Mouse (Mus musculus) intestine, embryonic 14.5 days (tissue): ENCODE results near the gene Tox3. TPM values are rescaled to one million over a fixed set of nuclear protein-coding genes. Genes with fewer than 3 reads are reported as not detected.
A peak's percentile ranks its signal among the peaks of the same experiment; 100 is the strongest.

Experiments
- ATAC-seq: fragments of 200-750 bp; cut with Nextera tagmentation; replicated peaks from 2 replicates; pipeline ENCODE4 v1.8.0; 2017; ENCODE audit warnings: low read depth, moderate number of reproducible peaks, moderate TSS enrichment, moderate library complexity; ENCODE audit not compliant: low FRiP score, low TSS enrichment
- DNase-seq: peaks from one replicate; pipeline ENCODE4 v3.0.0-alpha.2; 2018; ENCODE audit warnings: low spot score
- H3K27ac ChIP-seq: fragments of 300-500 bp; sonication (generic); 2 replicates; pipeline ENCODE4 v1.5.1; 2014; ENCODE audit warnings: low read depth, mild to moderate bottlenecking, control low read depth
- H3K27me3 ChIP-seq: fragments of 300-500 bp; sonication (generic); replicated peaks from 2 replicates; pipeline ENCODE4 v1.6.1; 2014; ENCODE audit warnings: low read length, control low read depth; ENCODE audit not compliant: control insufficient read depth, insufficient read depth
- H3K36me3 ChIP-seq: fragments of 300-500 bp; sonication (generic); 2 replicates; pipeline ENCODE4 v1.6.1; 2014; ENCODE audit warnings: low read length, control low read depth; ENCODE audit not compliant: control insufficient read depth, insufficient read depth
- H3K4me1 ChIP-seq: fragments of 300-500 bp; sonication (generic); replicated peaks from 2 replicates; pipeline ENCODE4 v1.6.1; 2014; ENCODE audit warnings: low read length, control low read depth, mixed read lengths; ENCODE audit not compliant: control insufficient read depth, insufficient read depth
- H3K4me2 ChIP-seq: fragments of 300-500 bp; sonication (generic); 2 replicates; pipeline ENCODE4 v1.6.1; 2014; ENCODE audit warnings: low read length
- H3K4me3 ChIP-seq: fragments of 300-500 bp; sonication (generic); 2 replicates; pipeline ENCODE4 v1.5.1; 2014; ENCODE audit warnings: low read depth, low read length, control low read depth, mixed read lengths
- H3K9ac ChIP-seq: fragments of 300-500 bp; sonication (generic); 2 replicates; pipeline ENCODE4 v1.6.1; 2014; ENCODE audit warnings: mild to moderate bottlenecking, low read length
- H3K9me3 ChIP-seq: fragments of 300-500 bp; sonication (generic); 2 replicates; pipeline ENCODE4 v1.6.1; 2016; ENCODE audit warnings: low read length, control low read depth; ENCODE audit not compliant: control insufficient read depth
- WGBS: fragments of 180-500 bp; shearing (Covaris S2); extraction: QIAGEN DNeasy Blood & Tissue Kit; methylation state at CpG from one replicate; pipeline ENCODE4 v1.1.7; 2014; 5-methylcytosine and 5-hydroxymethylcytosine counted together
- polyA plus RNA-seq: library from polyadenylated mRNA; unstranded; fragments of >200 nt; fragmentation: Nextera tagmentation; extraction: Ambion mirVana; gene quantifications from 2 replicates; pipeline ENCODE4 v1.2.1, GENCODE M21; 2014

The Tox3 gene
- 6.1 and 8.5 TPM in 2 replicates for polyA plus RNA-seq

DNA sequence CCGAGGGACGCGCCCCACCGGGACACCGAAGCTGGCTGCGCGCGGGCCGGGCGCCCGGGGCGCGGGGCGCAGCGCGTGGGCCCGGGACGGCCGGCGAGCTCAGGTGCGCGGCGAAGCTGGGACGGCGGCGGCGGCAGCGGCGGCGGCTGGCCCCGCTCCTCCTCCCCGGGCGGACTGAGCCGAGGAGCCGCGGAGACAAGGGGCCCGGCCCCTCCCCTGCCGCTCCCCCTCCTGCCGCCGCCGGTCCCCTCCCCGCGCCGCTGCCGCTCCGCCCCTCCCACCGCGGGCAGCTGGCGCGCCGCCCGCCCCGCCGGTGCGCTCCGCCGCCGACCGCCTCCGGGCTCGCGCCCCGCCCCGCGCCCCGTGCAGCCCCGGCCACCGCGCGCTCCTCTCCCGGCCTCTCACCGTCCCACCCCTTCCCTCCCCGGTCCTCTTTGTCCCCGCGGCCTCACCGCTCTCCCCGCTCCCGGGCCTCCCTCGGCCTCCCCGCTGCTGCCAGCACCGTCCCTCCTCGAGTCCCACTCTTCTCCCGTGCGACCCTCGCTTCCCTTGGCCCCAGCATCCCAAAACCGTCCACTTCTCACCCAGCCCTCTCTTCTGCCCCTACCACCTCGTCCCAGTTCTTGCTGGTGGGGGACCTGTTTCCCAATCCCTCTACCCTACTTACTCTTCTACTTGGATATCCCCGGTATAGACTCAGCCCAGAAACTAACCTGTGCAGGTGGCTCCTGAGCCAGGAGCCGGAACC lies at the start of gene Tox3:
Gene Tox3 (minus strand): TSS at position 166 of the 748 bp plus-strand sequence.
- peaks cover 25% of the 10 kb centered on the region for H3K4me1 ChIP-seq
- no peaks in the 10 kb centered on the region for H3K36me3 ChIP-seq
- no peaks in the 10 kb centered on the region for H3K9me3 ChIP-seq
- WGBS: 2% methylated on average over 37 of the region's 89 CpGs
- peak within 1 kb of the TSS; percentile 64 for H3K27ac ChIP-seq
- DNase-seq (peak; percentile 78), ATAC-seq (peak; percentile 65)
- peak within 1 kb of the TSS; percentile 65 for H3K4me3 ChIP-seq
- peak within 1 kb of the TSS; percentile 73 for H3K4me2 ChIP-seq
- no peaks in the 10 kb centered on the region for H3K27me3 ChIP-seq
- peak within 1 kb of the TSS; percentile 83 for H3K9ac ChIP-seq

DNA sequence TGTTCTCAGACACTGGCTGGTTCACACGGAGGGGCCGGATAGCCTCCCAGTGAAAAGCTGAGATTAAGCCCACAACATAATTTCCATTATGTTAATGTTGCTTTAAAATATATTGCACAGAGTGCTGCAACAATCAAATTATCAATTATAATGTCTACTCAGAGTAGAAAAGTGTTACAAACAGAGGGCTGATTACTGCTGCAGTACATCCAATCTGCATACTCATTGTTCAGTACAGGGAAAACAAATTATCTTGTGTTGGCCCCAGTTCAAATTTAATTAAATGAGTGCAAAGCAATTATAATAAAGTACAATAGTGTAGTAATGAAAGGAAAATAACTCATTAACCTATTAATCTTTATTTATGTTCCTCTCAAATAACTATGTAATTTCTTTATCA lies 44.5 kb upstream of the Tox3 start:
- no peak for ATAC-seq

DNA sequence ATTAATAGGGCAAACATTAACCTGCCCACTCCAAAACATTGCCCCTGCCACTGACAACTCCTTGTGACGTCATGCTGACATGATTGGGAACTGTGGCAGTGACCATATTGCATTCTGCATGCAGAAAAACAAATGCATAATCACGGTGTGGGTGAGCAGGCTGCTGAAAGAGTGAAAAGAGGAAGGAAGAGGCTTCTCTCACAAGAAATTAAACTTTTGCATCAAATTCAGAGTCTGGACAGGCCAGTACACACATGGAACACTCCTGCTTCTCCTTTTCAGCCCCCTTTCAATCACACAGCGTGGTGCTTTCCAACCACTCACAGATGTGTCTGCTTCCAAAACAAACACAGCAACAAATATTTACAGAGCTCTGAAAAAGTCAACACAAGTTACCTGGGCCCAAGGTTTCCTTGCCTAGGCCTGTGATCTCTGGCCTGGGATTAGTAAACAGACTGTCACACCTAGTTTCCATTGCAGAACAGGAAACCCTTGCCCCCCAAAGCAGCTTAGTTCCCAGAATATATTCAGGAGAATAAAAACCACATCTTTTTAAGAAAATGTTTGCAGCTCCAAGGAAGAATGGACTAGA lies 43.4 kb upstream of the Tox3 start:
- H3K4me3 ChIP-seq: no peak overlapping the region
- no peak for DNase-seq
- 68% methylated on average over 3 of the region's 3 CpGs for WGBS
- H3K4me2 ChIP-seq: no peak overlapping the region
- ATAC-seq: no peak
- no peaks in the 10 kb centered on the region for H3K27me3 ChIP-seq
- no peak overlapping the region for H3K9ac ChIP-seq
- no peaks in the 10 kb centered on the region for H3K9me3 ChIP-seq
- H3K27ac ChIP-seq: no peak overlapping the region
- H3K36me3 ChIP-seq: no peaks in the 10 kb centered on the region
- H3K4me1 ChIP-seq: no peaks in the 10 kb centered on the region

More for the DNA sequence above, 44.5 kb upstream of the Tox3 start:
- 89% methylated on average over 2 of the region's 2 CpGs for WGBS
- Histone ChIP-seq H3K4me2 (no peak overlapping the region), H3K9ac (no peak overlapping the region), H3K4me3 (no peak overlapping the region), H3K4me1 (no peaks in the 10 kb centered on the region), H3K27ac (no peak overlapping the region), H3K27me3 (no peaks in the 10 kb centered on the region), H3K9me3 (no peaks in the 10 kb centered on the region), H3K36me3 (no peaks in the 10 kb centered on the region)
- DNase-seq: no peak

DNA sequence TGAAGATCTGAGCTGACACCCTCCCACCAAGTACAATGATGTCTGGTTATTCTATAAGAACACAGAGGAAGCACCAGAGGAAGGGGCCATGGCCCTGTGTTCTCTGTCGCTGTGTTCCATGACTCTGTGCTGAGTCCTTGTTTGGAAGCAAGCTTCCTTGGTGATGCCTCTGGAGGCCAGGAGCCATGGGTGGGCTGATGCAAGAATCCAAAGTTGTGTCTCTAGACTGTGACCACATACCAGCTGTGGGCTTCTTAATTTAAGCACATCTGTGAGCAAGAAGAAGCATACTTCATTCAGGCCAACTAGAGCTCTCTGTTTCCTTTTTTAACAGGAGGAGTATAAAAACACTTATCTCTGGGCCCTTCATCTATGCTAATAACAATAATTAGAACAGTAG lies 42.7 kb upstream of the Tox3 start:
- no peaks in the 10 kb centered on the region for H3K36me3 ChIP-seq
- ATAC-seq: no peak
- no peaks in the 10 kb centered on the region for H3K27me3 ChIP-seq
- no peaks in the 10 kb centered on the region for H3K9me3 ChIP-seq
- no peak overlapping the region for H3K27ac ChIP-seq
- no peak overlapping the region for H3K9ac ChIP-seq
- no peak overlapping the region for H3K4me3 ChIP-seq
- H3K4me2 ChIP-seq: no peak overlapping the region
- WGBS: 92% methylated on average over 1 of the region's 1 CpGs
- no peaks in the 10 kb centered on the region for H3K4me1 ChIP-seq
- DNase-seq: no peak

DNA sequence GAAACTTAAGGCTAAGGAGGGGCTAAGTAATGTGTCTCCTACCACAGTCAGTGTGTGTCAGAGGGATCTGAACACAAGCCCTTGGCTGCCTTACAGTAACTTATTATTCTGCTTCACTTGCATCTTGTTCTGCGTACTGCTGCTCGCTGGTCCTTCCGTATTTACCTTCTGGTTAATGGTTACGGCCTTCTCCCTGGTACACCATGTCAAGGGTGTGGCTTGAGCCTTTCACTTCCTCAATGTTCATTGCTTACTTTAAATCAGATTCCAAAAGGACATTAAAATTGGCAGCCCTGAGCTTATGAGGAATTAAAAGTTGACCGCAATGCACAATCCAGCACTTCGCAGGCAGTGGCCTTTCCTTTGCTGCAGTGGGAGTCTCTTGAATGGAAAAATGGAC lies 30.9 kb upstream of the Tox3 start:
- WGBS: 88% methylated on average over 6 of the region's 6 CpGs

DNA sequence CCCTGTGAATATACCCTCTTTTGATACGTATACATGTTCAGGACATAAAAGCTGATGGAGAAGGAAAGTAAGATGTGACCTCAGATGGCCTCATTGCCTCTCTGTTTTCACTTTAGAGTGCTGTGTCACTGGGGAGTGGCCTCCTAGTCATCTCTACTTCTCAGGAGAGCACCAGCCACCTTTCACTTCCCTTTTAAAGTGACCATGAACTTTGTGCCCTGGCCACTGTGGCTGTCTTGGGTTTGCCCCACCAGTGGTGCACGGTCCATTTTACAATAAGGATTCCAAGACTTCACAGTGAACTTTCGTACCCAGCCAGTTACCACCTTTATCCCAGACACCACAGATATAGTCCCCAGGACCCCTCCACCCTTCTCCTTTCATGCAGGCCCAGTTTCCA lies 29.9 kb upstream of the Tox3 start:
- H3K9ac ChIP-seq: no peak overlapping the region
- no peak overlapping the region for H3K27ac ChIP-seq
- no peaks in the 10 kb centered on the region for H3K27me3 ChIP-seq
- DNase-seq (peak; percentile 41), ATAC-seq (no peak)
- H3K36me3 ChIP-seq: no peaks in the 10 kb centered on the region
- no peaks in the 10 kb centered on the region for H3K4me1 ChIP-seq
- H3K4me3 ChIP-seq: no peak overlapping the region
- WGBS: 93% methylated on average over 3 of the region's 3 CpGs
- H3K9me3 ChIP-seq: no peaks in the 10 kb centered on the region
- no peak overlapping the region for H3K4me2 ChIP-seq

More for the DNA sequence above, 30.9 kb upstream of the Tox3 start:
- H3K4me3 ChIP-seq: no peak overlapping the region
- peak; percentile 53; the same call in 1 of the 2 replicates for ATAC-seq
- no peak overlapping the region for H3K27ac ChIP-seq
- peak; percentile 52 for DNase-seq
- H3K4me1 ChIP-seq: no peaks in the 10 kb centered on the region
- H3K36me3 ChIP-seq: no peaks in the 10 kb centered on the region
- no peaks in the 10 kb centered on the region for H3K27me3 ChIP-seq
- H3K9ac ChIP-seq: no peak overlapping the region
- H3K9me3 ChIP-seq: no peaks in the 10 kb centered on the region
- H3K4me2 ChIP-seq: no peak overlapping the region

DNA sequence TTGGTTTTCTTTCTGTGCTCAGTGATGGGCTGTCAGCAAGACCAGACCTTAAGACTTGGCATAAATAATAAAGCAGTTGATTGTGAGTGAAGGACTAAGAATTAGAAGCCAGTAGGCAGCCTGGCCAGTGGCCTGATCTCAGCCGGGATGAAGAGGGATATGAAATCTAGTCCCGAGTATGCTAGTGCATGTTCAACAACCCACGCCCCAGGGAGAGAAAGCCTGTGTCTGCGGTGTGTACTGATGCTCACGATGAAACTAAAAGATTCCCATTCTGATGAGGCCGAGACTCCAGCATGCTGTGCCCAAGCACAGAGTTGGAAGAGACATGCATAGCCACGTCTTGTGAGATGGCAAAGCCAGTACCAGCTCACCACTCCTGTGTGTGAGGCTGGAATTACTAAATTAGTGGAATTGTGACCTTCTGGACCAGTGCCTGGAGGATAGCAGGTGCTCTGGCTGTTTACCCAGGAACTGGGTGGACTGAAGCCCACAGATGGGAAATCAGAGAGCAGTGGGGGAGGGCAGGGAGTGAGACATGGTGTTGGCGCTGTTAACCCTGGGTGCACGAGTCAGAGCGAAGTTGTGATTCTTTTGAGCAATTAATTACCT lies 23.6 kb upstream of the Tox3 start:
- Histone ChIP-seq H3K9ac (no peak overlapping the region), H3K27me3 (no peaks in the 10 kb centered on the region), H3K4me2 (no peak overlapping the region), H3K4me3 (no peak overlapping the region), H3K9me3 (no peaks in the 10 kb centered on the region), H3K27ac (no peak overlapping the region), H3K36me3 (no peaks in the 10 kb centered on the region), H3K4me1 (0 out of 2 replicates have a peak, but pooled peaks cover 4% of the 10 kb centered on the region)
- ATAC-seq (no peak), DNase-seq (peak; percentile 50)
- WGBS: 80% methylated on average over 10 of the region's 10 CpGs

DNA sequence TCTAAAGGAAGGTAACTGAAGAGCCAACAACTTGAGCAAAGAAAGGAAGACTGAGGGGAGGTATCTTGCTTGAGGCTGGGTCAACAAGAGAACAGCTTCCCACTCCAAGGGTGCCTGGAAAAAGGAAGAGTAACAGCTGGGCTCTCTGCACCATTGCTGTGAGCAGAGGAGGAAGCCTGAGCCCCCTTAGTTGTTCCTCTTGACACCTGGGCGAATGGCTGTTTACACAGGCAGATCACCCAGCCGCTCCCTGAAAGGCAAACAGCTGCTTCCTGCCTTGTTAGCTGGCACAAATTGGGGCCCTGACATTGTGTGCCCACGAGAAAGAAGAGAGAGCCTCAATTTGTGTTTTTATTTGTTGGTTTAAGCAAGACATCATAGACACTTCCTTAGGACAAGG lies 21.7 kb upstream of the Tox3 start:
- Histone ChIP-seq H3K4me3 (no peak overlapping the region), H3K9me3 (no peaks in the 10 kb centered on the region), H3K4me1 (0 out of 2 replicates have a peak, but pooled peaks cover 4% of the 10 kb centered on the region), H3K4me2 (no peak overlapping the region), H3K36me3 (no peaks in the 10 kb centered on the region), H3K27ac (no peak overlapping the region), H3K27me3 (no peaks in the 10 kb centered on the region), H3K9ac (no peak overlapping the region)
- DNase-seq (peak; percentile 47), ATAC-seq (no peak)
- 15% methylated on average over 3 of the region's 3 CpGs for WGBS
